Mouse (Mus musculus) layer of hippocampus, postnatal 36 days (tissue): Measurements from ENCODE around the gene B3galnt2. TPM values are rescaled to one million over a fixed set of nuclear protein-coding genes. Genes with fewer than 3 reads are reported as not detected.
A peak's percentile ranks its signal among the peaks of the same experiment; 100 is the strongest.
"Not testable (repeated sequence)": the region's sequence is repeated elsewhere in the genome, so short reads cannot be mapped to it uniquely, and the experiment has no call there.

ENCODE experiments used
- DNase-seq, 2 experiments: peaks; one replicate each; pipeline ENCODE4 v3.0.0; 2022
- total RNA-seq, 2 experiments: library from RNA; stranded (reverse); gene quantifications; 2 replicates each; pipeline ENCODE4 v1.2.3; 2021

B3galnt2 gene
- total RNA-seq, 2 experiments from 2014 or later: 14.4 to 16.7 TPM

- no peak for DNase-seq
These were observed 57.3 kb downstream of the B3galnt2 start for GRCm38 (mm10) chr13:14011454-14011995.

GRCm38 (mm10) chr13:14014001-14014400, 59.7 kb downstream of the B3galnt2 start:
- DNase-seq: no peak

GRCm38 (mm10) chr13:14014540-14014939, 60.3 kb downstream of the B3galnt2 start:
- DNase-seq: no peak

GRCm38 (mm10) chr13:14015609-14016008, 61.3 kb downstream of the B3galnt2 start:
- DNase-seq: no peak

- DNase-seq: no peak
These were observed 64.0 kb downstream of the B3galnt2 start for GRCm38 (mm10) chr13:14018283-14018682.

GRCm38 (mm10) chr13:14018852-14019251, 64.6 kb downstream of the B3galnt2 start:
- DNase-seq: no peak

GRCm38 (mm10) chr13:14021417-14021816, 67.1 kb downstream of the B3galnt2 start:
- not testable (repeated sequence) for DNase-seq

- no peak for DNase-seq
These were observed 71.3 kb downstream of the B3galnt2 start for GRCm38 (mm10) chr13:14025554-14025953.

GRCm38 (mm10) chr13:14026154-14026820, 72.0 kb downstream of the B3galnt2 start:
- DNase-seq: no peak

GRCm38 (mm10) chr13:14033309-14034072, 79.2 kb downstream of the B3galnt2 start:
- no peak for DNase-seq

- DNase-seq: no peak
These were observed 79.7 kb downstream of the B3galnt2 start for GRCm38 (mm10) chr13:14034073-14034348.

GRCm38 (mm10) chr13:14035352-14035751, 81.1 kb downstream of the B3galnt2 start:
- not testable (repeated sequence) for DNase-seq

- no peak for DNase-seq
These were observed 81.8 kb downstream of the B3galnt2 start for GRCm38 (mm10) chr13:14035875-14036630.

GRCm38 (mm10) chr13:14038911-14039291, 84.6 kb downstream of the B3galnt2 start:
- no peak for DNase-seq

- DNase-seq: peak; percentile 92 to 93
These were observed 85.2 kb downstream of the B3galnt2 start, which contains the start of gene Tbce for GRCm38 (mm10) chr13:14039292-14039965. Gene Tbce, minus strand, starts transcription at chr13:14039638.

- DNase-seq: no peak
These were observed 85.9 kb downstream of the B3galnt2 start for GRCm38 (mm10) chr13:14040186-14040585.

- DNase-seq: no peak
These were observed 89.6 kb downstream of the B3galnt2 start for GRCm38 (mm10) chr13:14043851-14044250.

GRCm38 (mm10) chr13:14044521-14044920, 90.3 kb downstream of the B3galnt2 start:
- DNase-seq: no peak
